Mouse (Mus musculus): ENCODE data around the gene Chmp2a.

DNA sequence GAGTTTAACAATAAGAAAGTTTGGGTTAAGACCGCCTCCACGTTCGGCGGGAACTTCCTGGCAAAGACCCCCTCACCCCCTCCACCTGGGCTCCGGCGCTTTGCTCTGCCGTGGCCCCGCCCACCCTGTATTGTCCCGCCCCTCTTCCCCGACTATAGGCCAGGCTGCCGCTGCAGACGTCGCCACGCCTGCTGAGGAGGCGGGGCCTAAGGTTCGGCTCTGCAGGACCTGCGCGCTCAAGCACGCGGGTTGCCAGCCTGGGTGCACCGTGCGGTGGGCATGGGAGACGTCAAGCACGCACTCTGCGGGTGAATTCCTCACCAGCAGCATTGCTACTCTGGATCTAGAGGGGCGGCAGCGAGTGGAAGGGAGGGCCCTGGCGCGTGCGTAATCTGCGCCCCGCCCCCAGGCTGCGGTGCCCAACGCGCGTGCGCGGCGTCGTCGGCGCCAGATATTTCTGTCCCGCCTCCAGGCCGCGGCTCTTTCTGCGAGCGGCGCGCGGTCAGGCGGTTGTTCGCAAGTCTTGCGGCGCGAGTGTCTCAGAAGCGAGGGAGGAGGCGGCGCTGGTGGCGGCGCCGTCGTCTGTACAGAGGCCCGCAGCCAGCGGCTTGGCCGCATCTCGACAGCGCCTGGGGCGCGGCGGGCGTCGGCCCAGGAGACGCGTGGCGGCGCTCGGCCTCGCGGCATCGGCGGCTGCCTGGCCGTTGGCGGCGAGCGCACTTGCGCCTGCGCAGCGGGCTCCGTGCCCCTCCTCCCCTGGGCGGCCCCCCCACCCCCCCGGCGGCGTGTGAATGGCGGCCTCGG, 10.5 kb downstream of the Chmp2a start:
- TF ChIP-seq CTCF (IDR thresholded peaks at IDR 0.05) (no peak; the same call in 1 of the 2 replicates), EP300 (IDR thresholded peaks at IDR 0.05) (no peak)
